Mouse (Mus musculus) erythroblast, adult 5-6 weeks (primary cell): ENCODE measurements around the gene St14. TPM values are rescaled to one million over a fixed set of nuclear protein-coding genes. Genes with fewer than 3 reads are reported as not detected.
A peak's percentile ranks its signal among the peaks of the same experiment; 100 is the strongest.
"Not testable (repeated sequence)": the region's sequence is repeated elsewhere in the genome, so short reads cannot be mapped to it uniquely, and the experiment has no call there.

Experiments
- ATAC-seq: replicated peaks from 2 replicates; pipeline ENCODE4 v1.8.0; 2016; ENCODE audit warnings: moderate number of reproducible peaks, mild to moderate bottlenecking, moderate TSS enrichment, inconsistent platforms; ENCODE audit not compliant: poor library complexity, low FRiP score, severe bottlenecking
- total RNA-seq, 2 experiments: library from RNA; stranded (forward) in 1 of 2; stranded (reverse) in 1 of 2; fragments of 150-400 nt in 1 of 2; fragments of 200-764, 138-1000 nt in 1 of 2; gene quantifications; 2 replicates each; pipeline versions ENCODE4 v1.2.3 to v1.2.4; 2015 to 2017; ENCODE audit warnings: low replicate concordance in 2 of 2

The St14 gene
- total RNA-seq, 2 experiments from 2014 or later, result 3.4 TPM; not detected in 1

GRCm38 (mm10) chr9:31088883-31089282, 42.8 kb downstream of the St14 start:
- no peak for ATAC-seq

GRCm38 (mm10) chr9:31088116-31088515, 43.5 kb downstream of the St14 start:
- no peak for ATAC-seq

GRCm38 (mm10) chr9:31087466-31087865, 44.2 kb downstream of the St14 start:
- ATAC-seq, result no peak

- no peak for ATAC-seq
These were observed 44.9 kb downstream of the St14 start for GRCm38 (mm10) chr9:31086754-31087145.

- 0 out of 2 replicates have a peak, but pooled peaks have one; percentile 53 for ATAC-seq
These were observed 45.4 kb downstream of the St14 start for GRCm38 (mm10) chr9:31086085-31086753.

- ATAC-seq, result no peak
These were observed 46.1 kb downstream of the St14 start for GRCm38 (mm10) chr9:31085556-31085955.

- ATAC-seq, result no peak
These were observed 48.9 kb downstream of the St14 start for GRCm38 (mm10) chr9:31082771-31083170.

- ATAC-seq, result peak; percentile 75
These were observed 49.5 kb downstream of the St14 start for GRCm38 (mm10) chr9:31082054-31082666.

GRCm38 (mm10) chr9:31080726-31081125, 50.9 kb downstream of the St14 start:
- no peak for ATAC-seq

- ATAC-seq, result no peak
These were observed 56.8 kb downstream of the St14 start for GRCm38 (mm10) chr9:31074836-31075235.

- ATAC-seq, result no peak
These were observed 57.9 kb downstream of the St14 start for GRCm38 (mm10) chr9:31073797-31074196.

GRCm38 (mm10) chr9:31072256-31072655, 59.4 kb downstream of the St14 start:
- ATAC-seq, result 0 out of 2 replicates have a peak, but pooled peaks have one; percentile 62

GRCm38 (mm10) chr9:31070706-31071105, 60.9 kb downstream of the St14 start:
- ATAC-seq, result no peak

- ATAC-seq, result no peak
These were observed 72.9 kb downstream of the St14 start for GRCm38 (mm10) chr9:31058723-31059122.

GRCm38 (mm10) chr9:31051509-31051908, 80.1 kb downstream of the St14 start:
- not testable (repeated sequence) for ATAC-seq

- ATAC-seq, result no peak
These were observed 81.4 kb downstream of the St14 start for GRCm38 (mm10) chr9:31050208-31050607.

Other genes with a start within 250 kb of the St14 start
- 0.21 TPM in 1 of 2 replicates, not detected in the other for gene Adamts15, start 209.4 kb downstream of the St14 start, total RNA-seq (2015; ENCODE audit: low replicate concordance)
- not detected in 2 replicates for gene Adamts15, start 209.4 kb downstream of the St14 start, total RNA-seq (2017; ENCODE audit: low replicate concordance)
- gene Adamts8, start 189.3 kb downstream of the St14 start, total RNA-seq (2015; ENCODE audit: low replicate concordance), result not detected in 2 replicates
- not detected in 2 replicates for gene Adamts8, start 189.3 kb downstream of the St14 start, total RNA-seq (2017; ENCODE audit: low replicate concordance)
- 49.5 and 62.1 TPM in 2 replicates for gene Zbtb44, start 101.2 kb downstream of the St14 start, total RNA-seq (2015; ENCODE audit: low replicate concordance)
- 59.5 and 60.2 TPM in 2 replicates for gene Zbtb44, start 101.2 kb downstream of the St14 start, total RNA-seq (2017; ENCODE audit: low replicate concordance)
- gene Aplp2, start 80.0 kb upstream of the St14 start, total RNA-seq (2015; ENCODE audit: low replicate concordance), result 117 and 165 TPM in 2 replicates
- gene Aplp2, start 80.0 kb upstream of the St14 start, total RNA-seq (2017; ENCODE audit: low replicate concordance), result 209 and 318 TPM in 2 replicates
- gene Prdm10, start 148.7 kb upstream of the St14 start, total RNA-seq (2015; ENCODE audit: low replicate concordance), result 4.2 and 9.2 TPM in 2 replicates
- 7.1 and 17.3 TPM in 2 replicates for gene Prdm10, start 148.7 kb upstream of the St14 start, total RNA-seq (2017; ENCODE audit: low replicate concordance)